Comparison of ENCODE assay signal across 22 mouse cellular contexts in the genomic region with DNA sequence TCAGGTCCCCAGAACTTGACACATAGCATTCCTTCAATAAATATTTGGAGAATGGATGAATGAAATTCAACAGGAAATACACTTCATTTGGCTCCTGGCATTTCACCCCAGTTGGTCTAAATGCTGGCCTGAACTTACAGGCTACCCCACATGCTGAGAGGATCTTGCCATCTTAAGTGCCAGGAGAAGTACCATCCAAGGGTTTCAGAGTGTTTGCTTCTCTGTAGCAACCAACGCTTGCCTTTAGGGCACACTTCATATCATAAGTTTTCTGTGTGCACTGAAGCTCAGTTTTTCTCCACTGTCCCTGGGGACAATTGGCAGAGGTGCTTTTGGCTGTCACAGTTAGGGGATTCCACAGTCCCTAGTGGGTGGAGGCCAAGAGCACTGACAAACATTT. TPM values are rescaled to one million over a fixed set of nuclear protein-coding genes. Genes with fewer than 3 reads are reported as not detected.
"Had no signal": no experiment of that assay in that cellular context is flagged by ENCODE, and none has a peak within 500 bp of the region (broad histone marks: within the 10 kb centered on the region; RNA-seq: fewer than 3 reads in every experiment).

No protein-coding gene starts in this region.

- DNase-seq: kidney, adult 8-10 months; kidney, postnatal 10 days; kidney, postnatal 36 days; layer of hippocampus, postnatal 36 days; liver, embryonic 13.5 days; retina, postnatal 1 day; right cerebral cortex, postnatal 25 days; thymus, adult 2 months; thymus, postnatal 14 days; thymus, postnatal 4 days had no signal

- H3K4me3 ChIP-seq: kidney, embryonic 15.5 days; left cerebral cortex, adult 2 months; liver, embryonic 13.5 days; lung, embryonic 15.5 days; megakaryocyte, embryonic 14.5 days; midbrain, embryonic 10.5 days; midbrain, embryonic 13.5 days; myocyte; neural tube, embryonic 13.5 days had no signal

- H3K27ac ChIP-seq: kidney, embryonic 15.5 days; left cerebral cortex, adult 2 months; liver, embryonic 13.5 days; lung, embryonic 15.5 days; midbrain, embryonic 10.5 days; midbrain, embryonic 13.5 days; neural tube, embryonic 13.5 days; stomach, postnatal 0 days had no signal

RNA-seq across cellular contexts. Expression of a gene that starts 4.7 kb away (rescaled TPM):
- total RNA-seq: monocyte, adult 5-6 weeks; neutrophil, adult 5-6 weeks had no signal
- polyA plus RNA-seq: small intestine, adult 2 months had no signal

RNA-seq across cellular contexts. Expression of a gene that starts 56.4 kb away (rescaled TPM):
- total RNA-seq: monocyte, adult 5-6 weeks; neutrophil, adult 5-6 weeks had no signal
- polyA plus RNA-seq: small intestine, adult 2 months had no signal
